Mouse (Mus musculus) kidney, postnatal 25 days (tissue): ENCODE measurements around the gene A930017K11Rik.

Experiments used
- DNase-seq, 2 experiments: peaks; one replicate each; pipeline ENCODE4 v3.0.0; 2021; ENCODE audit warnings: mixed read lengths in 2 of 2

The A930017K11Rik gene

DNA sequence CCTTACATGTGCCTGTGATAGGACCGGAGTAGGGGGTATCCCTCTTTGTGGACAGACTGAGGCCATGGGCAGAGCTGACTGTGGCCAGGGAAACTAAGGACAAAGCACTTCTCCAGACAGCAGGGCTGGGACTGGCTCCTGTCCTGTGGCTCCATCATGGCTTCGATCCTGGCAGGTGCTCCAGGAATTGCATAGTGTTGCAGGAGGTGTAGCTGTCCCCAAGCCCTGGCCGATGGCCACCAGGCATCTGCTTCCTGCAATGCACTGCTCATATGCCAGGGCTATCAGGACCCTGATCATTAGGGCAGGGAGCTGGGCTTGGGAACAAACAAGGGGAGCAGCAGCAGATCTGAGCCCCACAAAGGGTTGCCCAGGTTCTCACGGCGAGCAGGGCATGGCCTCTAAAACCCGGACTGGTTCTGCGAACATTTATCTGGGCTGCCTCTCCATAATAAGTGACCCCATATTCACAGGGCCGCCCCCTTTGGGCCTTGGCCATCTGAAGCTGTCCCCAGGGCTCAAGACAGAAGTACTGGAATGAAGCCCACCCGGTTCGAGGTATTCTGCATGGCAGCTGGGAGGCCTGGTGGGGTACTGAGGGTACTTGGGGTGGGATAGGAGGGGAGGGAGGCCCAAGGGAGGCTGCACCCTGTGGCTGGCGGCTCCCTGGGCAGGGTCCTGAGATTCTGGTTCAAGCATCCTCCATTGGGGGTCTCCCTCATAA is 6.6 kb upstream of the A930017K11Rik start:
- no peak for DNase-seq

GRCm38 (mm10) chr17:25957586-25958051 is 5.3 kb upstream of the A930017K11Rik start:
- no peak for DNase-seq

DNA sequence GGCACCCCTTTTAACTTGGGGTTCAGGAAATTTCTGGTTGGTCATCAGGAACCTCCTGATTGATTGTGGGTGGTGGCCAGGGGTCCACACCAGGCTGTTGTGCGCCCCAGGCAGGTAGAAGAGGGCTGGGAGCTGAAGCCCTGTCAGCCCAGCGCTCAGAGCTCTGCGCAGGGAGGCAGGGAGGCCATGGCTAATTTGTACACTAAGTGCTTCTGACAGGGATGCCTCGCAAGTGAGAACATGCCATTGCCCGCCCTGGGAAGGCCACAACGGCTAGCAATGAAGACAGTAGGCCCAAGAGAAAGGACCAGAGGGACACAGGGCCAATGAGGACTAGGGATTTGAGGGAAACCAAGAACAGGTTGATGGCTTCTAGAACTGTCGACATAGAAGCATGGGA is 4.3 kb upstream of the A930017K11Rik start:
- DNase-seq = no peak

DNA sequence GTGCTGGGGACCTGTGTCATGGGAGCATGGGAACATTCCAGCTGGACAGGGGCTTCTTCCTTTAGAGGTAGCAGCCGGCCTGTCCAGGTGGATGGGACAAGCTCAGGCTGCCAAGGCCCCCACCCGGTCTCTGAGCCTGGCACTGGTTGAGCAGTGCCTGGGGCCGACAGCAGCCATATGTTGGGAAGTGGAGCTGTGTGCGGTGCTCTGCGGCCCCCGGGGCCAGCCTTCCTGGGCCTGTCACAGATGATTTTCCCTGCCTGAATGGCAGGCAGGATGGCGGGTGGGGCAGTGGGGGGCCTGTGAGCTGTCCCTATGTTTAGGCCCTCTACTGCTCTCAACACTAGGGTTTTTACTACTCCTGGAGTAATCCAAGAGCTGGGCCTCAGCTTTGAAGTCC is 3.8 kb upstream of the A930017K11Rik start:
- no peak for DNase-seq

DNA sequence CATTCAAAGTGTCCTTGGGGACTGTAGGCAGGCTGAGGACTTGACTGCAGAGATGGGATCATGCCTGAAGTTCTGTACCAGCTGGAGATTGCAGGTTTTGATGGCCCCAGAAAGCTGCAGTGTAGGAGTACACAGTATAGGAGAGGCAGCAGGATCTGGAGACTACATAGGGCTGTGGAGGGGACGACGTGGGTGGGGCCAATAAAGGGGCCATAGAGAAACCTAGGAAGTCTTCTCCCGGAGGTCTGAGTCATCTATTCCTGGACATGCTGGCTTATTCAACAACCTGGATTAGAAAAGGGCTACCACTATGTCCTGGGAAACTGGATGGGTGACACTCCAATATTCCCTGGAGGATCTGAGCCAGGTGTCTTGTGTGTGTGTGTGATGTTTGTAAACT is 3.4 kb upstream of the A930017K11Rik start:
- DNase-seq = no peak

DNA sequence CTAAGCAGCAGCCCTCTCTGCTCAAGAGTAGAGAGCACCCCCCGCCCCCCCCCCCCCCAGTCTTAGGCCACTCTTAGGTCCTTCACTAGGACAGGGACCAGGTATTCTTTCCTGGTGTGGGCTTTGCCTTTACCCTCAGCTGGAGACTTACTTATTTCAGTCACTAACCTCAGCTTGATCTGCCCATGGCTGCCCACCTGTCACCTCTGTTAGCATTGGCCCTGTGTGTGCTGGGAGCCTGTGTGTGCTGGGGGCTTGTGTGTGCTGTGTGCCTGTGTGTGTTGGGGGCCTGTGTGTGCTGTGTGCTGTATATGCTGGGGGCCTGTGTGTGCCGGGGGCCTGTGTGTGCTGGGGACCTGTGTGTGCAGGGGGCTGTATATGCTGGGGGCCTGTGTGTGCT is 2.3 kb upstream of the A930017K11Rik start:
- no peak for DNase-seq

- no peak for DNase-seq
Measured at GRCm38 (mm10) chr17:25953161-25953560, 796 bp upstream of the A930017K11Rik start.

- peak; percentile 38 to 39 for DNase-seq
Measured at GRCm38 (mm10) chr17:25951225-25951802, 1.1 kb downstream of the A930017K11Rik start.

DNA sequence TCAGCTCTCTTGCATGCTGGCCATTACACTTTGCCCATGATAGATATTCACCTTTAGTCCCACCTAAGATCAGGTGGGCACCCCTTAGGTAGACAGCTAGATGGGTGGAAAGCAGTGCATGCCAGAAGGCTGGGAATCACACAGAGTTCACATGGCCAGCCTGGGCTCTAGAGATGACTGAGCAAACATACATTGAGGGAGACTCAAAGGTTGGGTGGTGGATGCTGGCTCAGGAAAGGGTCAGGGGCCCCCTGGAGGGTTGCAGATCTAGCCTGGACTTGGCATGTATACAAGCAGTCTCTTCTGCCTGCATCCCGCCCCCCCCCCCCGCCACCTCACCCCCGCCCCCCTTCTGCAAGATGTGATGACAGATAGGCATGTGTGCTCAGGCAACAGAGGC is 1.7 kb downstream of the A930017K11Rik start:
- DNase-seq = no peak

- DNase-seq = peak in 1 of 2 experiments; percentile 36
Measured at GRCm38 (mm10) chr17:25949981-25950380, 2.4 kb downstream of the A930017K11Rik start.

DNA sequence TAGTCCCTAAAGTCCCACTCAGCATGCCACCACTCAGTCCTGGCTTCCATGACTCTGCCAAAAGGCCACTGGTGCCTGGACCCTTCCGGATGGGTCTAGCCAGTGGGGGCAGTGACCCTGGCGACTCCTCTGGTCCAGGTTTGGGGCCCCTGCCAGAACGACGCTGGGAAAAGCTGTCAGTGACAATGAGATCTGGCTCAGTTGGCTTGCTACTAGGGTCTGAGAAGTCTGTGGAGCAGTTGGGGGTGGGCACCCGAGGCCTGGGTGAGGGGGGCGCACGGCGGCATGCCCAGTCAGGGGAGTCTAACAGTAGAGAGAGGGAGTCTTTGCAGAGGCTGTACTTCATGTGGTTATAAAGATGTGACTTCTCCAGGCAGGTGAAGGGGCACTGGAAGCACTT is 4.3 kb downstream of the A930017K11Rik start:
- no peak for DNase-seq

DNA sequence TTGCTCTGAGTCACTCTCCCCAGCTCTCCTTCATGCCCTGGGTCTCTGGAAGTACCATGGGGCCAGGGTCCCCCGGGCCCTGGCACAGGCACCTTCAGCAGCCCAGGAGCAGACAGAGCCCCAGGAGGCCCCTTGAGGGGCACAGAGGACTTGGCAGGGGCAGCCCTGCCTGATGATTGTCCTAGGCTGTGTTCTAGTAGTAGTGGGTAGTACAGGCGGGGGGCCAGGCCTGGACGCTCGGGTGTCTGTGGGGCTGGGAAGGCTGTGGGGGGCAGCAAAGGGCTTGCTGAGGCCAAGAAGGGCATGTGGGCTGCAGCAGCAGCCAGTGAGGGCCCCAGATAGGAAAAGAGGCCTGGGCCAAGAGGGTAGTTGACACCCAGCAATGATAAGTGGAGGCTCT is 4.8 kb downstream of the A930017K11Rik start:
- DNase-seq = no peak

DNA sequence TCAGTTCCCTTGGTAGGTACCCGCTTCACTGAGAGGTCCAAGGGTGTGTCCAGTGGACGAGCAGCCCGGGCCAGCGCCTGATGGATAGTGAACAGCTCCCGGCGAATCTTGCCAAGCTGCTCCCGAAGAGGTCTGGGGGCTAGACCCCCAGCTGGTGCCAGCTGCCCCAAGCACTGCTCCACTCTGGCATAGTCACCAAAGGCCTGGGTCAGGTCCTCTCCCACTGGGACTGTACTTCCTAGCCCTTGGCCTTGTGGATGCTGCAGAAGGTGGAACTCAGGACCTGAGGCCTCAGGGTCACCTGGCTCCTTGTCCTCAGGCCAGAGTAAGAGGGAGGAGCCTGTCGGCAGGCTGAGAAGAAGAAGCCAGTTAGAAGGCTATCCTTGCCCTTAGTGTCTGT is 5.5 kb downstream of the A930017K11Rik start:
- no peak for DNase-seq

DNA sequence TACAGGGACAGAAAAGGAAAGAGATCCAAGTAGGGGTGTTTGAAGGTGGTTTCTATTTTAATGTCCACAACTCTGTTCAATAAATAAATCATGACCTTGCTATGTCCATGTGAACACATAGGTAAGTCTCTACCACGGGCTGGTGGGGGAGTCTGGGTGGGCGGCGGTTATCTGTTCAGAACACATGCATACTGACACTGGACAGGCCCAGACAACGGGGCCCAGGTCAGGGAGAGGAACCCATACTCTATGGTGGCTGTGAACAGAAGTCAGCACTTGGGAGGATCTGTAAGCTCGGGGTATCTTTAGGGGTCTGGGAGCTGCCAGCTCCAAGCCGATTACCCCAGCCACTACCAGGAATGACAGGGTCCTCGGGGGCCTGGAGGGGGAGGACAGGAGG is 6.0 kb downstream of the A930017K11Rik start:
- DNase-seq = no peak

- peak; percentile 52 to 89 for DNase-seq
Measured at GRCm38 (mm10) chr17:25945517-25946155, 6.7 kb downstream of the A930017K11Rik start.

- DNase-seq = peak in 1 of 2 experiments; percentile 37
Measured at GRCm38 (mm10) chr17:25944366-25945163, 7.8 kb downstream of the A930017K11Rik start, which contains the start of the genes Pigq and Nhlrc4. Pigq (minus strand) TSS chr17:25944936. Nhlrc4 (minus strand) TSS chr17:25944961.

DNA sequence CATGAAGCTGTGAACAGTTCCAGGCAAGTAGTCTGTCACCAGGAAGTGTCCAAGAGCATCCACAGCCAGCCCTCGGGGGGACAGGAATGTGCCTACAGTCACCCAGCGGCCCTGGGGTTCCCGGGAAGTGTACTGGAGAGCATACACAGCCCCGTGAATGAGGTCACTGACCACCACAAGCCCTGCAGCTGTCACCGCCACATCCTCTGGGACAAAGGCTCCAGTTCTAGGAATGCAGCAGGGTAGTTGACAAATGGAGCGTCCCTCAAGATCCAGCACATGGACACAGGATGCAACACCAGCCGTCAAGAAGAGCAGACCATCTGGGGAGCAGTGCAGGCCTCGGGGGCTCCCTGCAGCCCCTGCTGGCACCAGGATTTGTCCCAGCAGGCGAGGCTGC is 8.6 kb downstream of the A930017K11Rik start:
- no peak for DNase-seq

GRCm38 (mm10) chr17:25943221-25943620 is 9.1 kb downstream of the A930017K11Rik start:
- no peak for DNase-seq

DNA sequence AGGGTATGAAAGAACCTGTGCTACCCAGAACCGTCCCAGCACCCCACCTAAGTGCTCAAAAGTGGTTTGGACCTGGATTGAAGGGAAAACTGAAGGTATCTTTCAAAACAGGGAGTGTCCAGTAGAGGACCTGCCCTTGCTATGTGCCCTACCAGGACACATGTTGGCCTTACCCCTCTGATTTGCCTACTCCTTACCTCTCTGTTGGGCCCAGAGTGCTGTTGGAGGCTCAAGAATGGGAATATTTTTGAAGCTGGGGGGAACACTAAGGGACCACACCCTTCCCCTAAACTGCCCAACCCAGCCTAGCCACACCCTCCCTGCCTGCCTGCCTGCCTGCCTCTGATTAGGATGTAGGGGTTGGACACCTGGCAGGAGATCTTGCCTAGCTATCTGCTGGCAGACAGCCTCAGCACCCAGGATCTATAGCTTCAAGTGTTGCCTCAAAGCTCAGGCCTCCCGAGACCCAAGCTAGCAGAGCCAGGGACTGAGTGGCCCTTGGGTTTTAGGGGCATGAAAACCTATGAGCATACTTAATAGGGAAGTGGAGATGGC is 9.7 kb downstream of the A930017K11Rik start:
- DNase-seq = no peak

GRCm38 (mm10) chr17:25941511-25942241 is 10.7 kb downstream of the A930017K11Rik start:
- DNase-seq = peak; percentile 82 to 89

GRCm38 (mm10) chr17:25934526-25934925 is 17.8 kb downstream of the A930017K11Rik start:
- DNase-seq = no peak

DNA sequence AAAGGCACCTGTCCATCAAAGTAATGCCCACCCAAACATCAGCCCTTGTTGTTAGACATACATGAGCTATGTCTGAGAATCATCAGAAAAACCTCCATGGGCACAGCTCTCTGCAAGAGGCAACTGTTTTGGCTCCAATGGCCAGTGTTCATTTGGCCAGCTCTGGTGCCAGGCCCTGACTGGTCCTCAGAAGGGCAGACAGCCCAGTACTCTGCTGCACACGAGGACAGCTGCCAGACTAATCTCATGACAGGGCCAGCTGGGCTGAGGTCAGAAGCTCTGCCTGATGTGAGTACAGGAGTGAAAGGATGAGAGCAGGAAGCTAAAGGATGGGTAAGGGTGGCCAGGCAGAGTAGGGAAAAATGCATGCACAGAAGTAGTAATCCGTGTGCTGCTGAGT is 27.0 kb downstream of the A930017K11Rik start:
- DNase-seq = no peak
